Comparison of ENCODE assay signal across 11 mouse cellular contexts in the genomic region with DNA sequence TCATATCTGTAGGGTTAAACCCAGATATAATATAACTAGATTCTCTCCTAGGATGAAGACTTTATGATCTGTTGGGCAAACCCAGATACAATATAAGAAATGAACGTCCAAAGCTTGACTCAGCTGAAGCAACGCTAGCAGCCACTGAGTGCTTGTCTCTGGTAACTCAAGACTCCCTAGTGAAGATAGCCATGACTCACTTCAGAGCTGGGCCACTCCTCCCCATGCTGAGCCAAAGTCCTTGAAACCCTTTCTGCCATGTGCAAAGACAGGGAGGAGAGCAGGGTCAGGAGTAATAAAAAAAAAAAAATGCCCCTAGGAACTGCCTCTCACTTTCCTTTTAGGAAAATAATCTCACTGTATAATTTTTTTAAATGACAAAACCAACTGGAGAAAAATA.
DNase-seq lines count a peak whose midpoint lies in the region; ATAC-seq and TF ChIP-seq lines count a peak whose summit lies in the region.
"Had no signal": no experiment of that assay in that cellular context is flagged by ENCODE, and none has a peak within 500 bp of the region (broad histone marks: within the 10 kb centered on the region; RNA-seq: fewer than 3 reads in every experiment).

No protein-coding gene starts in this region.

- intact Hi-C loops in gastrocnemius, adult 2 months (cut with DNase I) = no loop called here

- no peak overlapping the region for H3K4me2 ChIP-seq in hindbrain, embryonic 13.5 days
- H3K4me2 ChIP-seq: hindbrain, embryonic 15.5 days had no signal

- no peaks in the 10 kb centered on the region for H3K9me3 ChIP-seq in hindbrain, embryonic 13.5 days
- H3K9me3 ChIP-seq: hindbrain, embryonic 15.5 days had no signal

- ATAC-seq in hindbrain, embryonic 13.5 days (ENCODE audit: low FRiP score) = no peak

- peak overlapping the region; percentile 76 for H3K27ac ChIP-seq in gastrocnemius, adult 2 months
- H3K27ac ChIP-seq in hindbrain, embryonic 13.5 days = peak overlapping the region; percentile 58; the same call in 1 of the 2 replicates

- H3K27me3 ChIP-seq in hindbrain, embryonic 13.5 days = no peaks in the 10 kb centered on the region
- H3K27me3 ChIP-seq: hindbrain, embryonic 15.5 days had no signal

- H3K9ac ChIP-seq in hindbrain, embryonic 13.5 days = no peak overlapping the region
- H3K9ac ChIP-seq: hindbrain, embryonic 15.5 days had no signal

- no peaks in the 10 kb centered on the region for H3K36me3 ChIP-seq in hindbrain, embryonic 13.5 days
- H3K36me3 ChIP-seq: hindbrain, embryonic 15.5 days had no signal

- no peak overlapping the region for H3K4me3 ChIP-seq in gastrocnemius, adult 2 months
- no peak overlapping the region for H3K4me3 ChIP-seq in hindbrain, embryonic 13.5 days
- H3K4me3 ChIP-seq: hindbrain, embryonic 15.5 days; megakaryocyte, embryonic 14.5 days had no signal

- 77% methylated on average over 2 of the region's 2 CpGs for WGBS in hindbrain, embryonic 13.5 days

- peaks cover 17% of the 10 kb centered on the region for H3K4me1 ChIP-seq in hindbrain, embryonic 13.5 days (replicated peaks)

- TF ChIP-seq CTCF in gastrocnemius, adult 2 months (IDR thresholded peaks at IDR 0.05) = no peak

- DNase-seq in gastrocnemius, adult 2 months = peak; percentile 50
- no peak for DNase-seq in gastrocnemius, adult 8-10 months (ENCODE audit: low spot score in 2 of 2)
- peak; percentile 31 for DNase-seq in ovary, postnatal 36 days (ENCODE audit: low spot score)
- no peak for DNase-seq in ovary, postnatal 14 days (ENCODE audit: low spot score)
- no peak for DNase-seq in cerebellum, postnatal 36 days
- DNase-seq in MN1 (ENCODE audit: low spot score) = no peak
- no peak for DNase-seq in thymus, postnatal 14 days
- DNase-seq: right cerebral cortex, postnatal 4 days had no signal

Comparison
In these comparisons a context has a peak if more than half of its experiments do, and no peak if none do; other contexts are left out.
1. DNase-seq: peak in gastrocnemius, adult 2 months (single experiment) and ovary, postnatal 36 days (single experiment); none in gastrocnemius, adult 8-10 months (0 of 2), ovary, postnatal 14 days (single experiment), cerebellum, postnatal 36 days (0 of 2), MN1 (single experiment) and thymus, postnatal 14 days (single experiment).